Mouse (Mus musculus) thymus, postnatal 0 days (tissue): ENCODE results near the gene 1300017J02Rik. TPM values are rescaled to one million over a fixed set of nuclear protein-coding genes. Genes with fewer than 3 reads are reported as not detected.

Experiments
- DNase-seq: peaks from one replicate; pipeline ENCODE4 v3.0.0-alpha.2; 2015; ENCODE audit warnings: low spot score
- polyA plus RNA-seq: library from polyadenylated mRNA; unstranded; fragments of >200 nt; fragmentation: Nextera tagmentation; extraction: Ambion mirVana; gene quantifications from 2 replicates; pipeline ENCODE4 v1.2.1, GENCODE M21; 2015

Gene 1300017J02Rik
- polyA plus RNA-seq, 1 experiment from 2014 or later = 2.9 TPM

- no peak for DNase-seq
Measured at GRCm38 (mm10) chr9:103214281-103214680, 90.6 kb downstream of the 1300017J02Rik start.

DNA sequence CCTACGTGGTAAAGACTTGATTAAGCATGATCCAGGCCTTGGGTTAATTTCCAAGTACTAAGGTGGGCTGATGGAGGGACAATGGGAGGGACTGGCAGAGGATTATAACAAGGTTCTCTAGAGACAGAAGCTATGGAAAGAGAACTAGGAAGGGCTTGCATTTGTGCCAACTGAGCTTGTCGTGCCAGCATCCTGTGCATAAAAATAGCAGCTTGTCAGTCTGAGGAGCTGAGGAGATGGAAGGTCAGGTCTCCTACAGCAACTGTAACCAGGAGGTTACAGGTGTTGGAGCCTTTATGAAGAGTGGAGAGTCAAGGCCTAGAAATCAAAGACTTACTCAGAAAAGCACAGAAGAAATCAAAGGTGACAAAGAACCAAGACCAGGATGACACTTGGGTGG lies 91.3 kb downstream of the 1300017J02Rik start:
- DNase-seq = no peak

- DNase-seq = no peak
Measured at GRCm38 (mm10) chr9:103212654-103213420, 92.0 kb downstream of the 1300017J02Rik start.

- no peak for DNase-seq
Measured at GRCm38 (mm10) chr9:103208802-103209423, 96.0 kb downstream of the 1300017J02Rik start.

DNA sequence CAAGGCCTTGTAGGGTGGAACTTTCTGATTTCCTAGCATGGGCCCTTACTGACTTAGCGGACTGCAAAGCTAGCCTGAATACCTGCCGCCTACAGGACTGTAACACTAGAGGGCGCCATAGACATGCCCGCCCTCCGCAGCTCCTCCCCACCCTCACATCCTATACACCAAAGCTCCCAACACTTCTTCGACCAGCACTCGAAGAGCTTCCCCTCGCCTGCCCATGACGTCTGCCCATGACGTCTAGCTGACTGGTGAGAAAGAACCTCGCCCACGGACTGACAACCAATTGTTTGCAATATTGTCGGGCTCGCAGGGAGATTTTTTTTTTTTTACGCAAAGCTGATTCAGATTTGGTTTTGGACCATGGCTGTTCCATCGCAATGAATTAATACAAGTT lies 97.0 kb downstream of the 1300017J02Rik start:
- peak; percentile 85 for DNase-seq

DNA sequence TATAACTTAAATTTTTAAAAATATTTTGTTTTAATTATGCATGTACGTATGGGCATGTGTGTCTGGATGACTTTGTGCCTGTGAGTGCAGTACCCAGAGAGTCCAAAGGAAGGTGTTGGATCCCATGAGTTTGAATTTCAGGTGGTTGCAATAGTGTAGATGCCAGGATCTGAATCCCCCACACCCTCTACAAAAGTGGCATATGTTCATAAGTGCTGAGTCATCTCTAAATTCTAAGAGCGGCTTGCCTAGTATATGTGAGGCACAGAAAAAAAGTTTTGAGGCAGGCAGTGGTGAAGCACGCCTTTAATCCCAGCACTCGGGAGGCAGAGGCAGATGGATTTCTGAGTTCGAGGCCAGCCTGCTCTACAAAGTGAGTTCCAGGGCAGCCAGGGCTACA lies 99.1 kb downstream of the 1300017J02Rik start:
- DNase-seq = no peak

DNA sequence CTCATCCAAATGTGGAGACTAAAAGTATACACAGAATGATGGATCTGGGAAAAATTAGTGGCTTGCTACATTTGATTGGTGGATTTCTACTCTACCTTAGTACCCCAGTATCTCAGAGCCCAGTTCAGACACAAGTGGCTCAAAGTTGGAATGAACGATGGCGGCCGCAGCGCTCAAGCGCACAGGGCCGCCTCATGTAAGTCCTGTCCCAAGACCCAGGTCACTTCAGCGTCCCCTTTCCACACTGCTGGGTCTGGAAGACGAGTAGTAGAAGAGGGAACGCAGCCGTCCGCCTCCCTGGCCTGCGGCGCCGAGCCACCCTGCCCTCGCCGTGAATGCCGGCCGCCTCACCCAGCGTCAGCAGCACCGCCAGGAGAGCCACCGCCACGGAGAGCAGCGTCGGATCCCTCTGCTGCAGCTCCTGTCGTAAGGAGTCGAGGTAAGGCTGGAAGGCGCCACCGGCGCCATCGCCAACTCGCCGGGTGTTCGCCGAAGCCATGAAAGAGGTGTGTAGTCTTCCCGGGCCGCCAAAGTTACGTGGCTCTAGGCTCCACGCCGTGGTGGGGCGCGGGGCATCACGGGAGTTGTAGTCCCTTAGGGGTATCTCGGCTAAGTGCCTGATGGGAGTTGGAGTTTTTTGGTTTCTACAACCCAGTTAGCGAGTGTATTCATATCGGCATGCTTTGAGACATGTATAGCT lies 103.2 kb downstream of the 1300017J02Rik start, which contains the start of gene Srprb:
TSS of gene Srprb (minus strand) at position 577 of the 700 bp plus-strand sequence.
- DNase-seq = peak; percentile 91

Other genes starting within 250 kb of the 1300017J02Rik start
- gene Rab6b, start 193.3 kb downstream of the 1300017J02Rik start, polyA plus RNA-seq = 4.3 and 5.3 TPM in 2 replicates
- gene Srprb, start 102.9 kb downstream of the 1300017J02Rik start, polyA plus RNA-seq = 26.9 and 27.0 TPM in 2 replicates
- 3.7 and 4.1 TPM in 2 replicates for gene Gm20425, start 74.8 kb downstream of the 1300017J02Rik start, polyA plus RNA-seq
- gene Trf, start 74.6 kb downstream of the 1300017J02Rik start, polyA plus RNA-seq = 42.7 and 46.7 TPM in 2 replicates
- gene Topbp1, start 133 bp upstream of the 1300017J02Rik start, polyA plus RNA-seq = 65.6 and 72.7 TPM in 2 replicates
- 129 TPM in 2 replicates for gene Cdv3, start 60.8 kb upstream of the 1300017J02Rik start, polyA plus RNA-seq
- 3.0 and 3.1 TPM in 2 replicates for gene Bfsp2, start 175.3 kb upstream of the 1300017J02Rik start, polyA plus RNA-seq